Mouse (Mus musculus) Muller cell, postnatal 12 days (primary cell): ENCODE measurements around the gene Krt81.

Experiments used
- DNase-seq: peaks from one replicate; pipeline ENCODE4 v3.0.0-alpha.2; 2015; ENCODE audit errors: inconsistent ontology term

Krt81 gene

GRCm38 (mm10) chr15:101463651-101464050 is at the start of gene Krt81:
TSS of gene Krt81 (minus strand) at chr15:101463751.
- no peak for DNase-seq

GRCm38 (mm10) chr15:101508247-101508646 is 44.7 kb upstream of the Krt81 start:
- no peak for DNase-seq

DNA sequence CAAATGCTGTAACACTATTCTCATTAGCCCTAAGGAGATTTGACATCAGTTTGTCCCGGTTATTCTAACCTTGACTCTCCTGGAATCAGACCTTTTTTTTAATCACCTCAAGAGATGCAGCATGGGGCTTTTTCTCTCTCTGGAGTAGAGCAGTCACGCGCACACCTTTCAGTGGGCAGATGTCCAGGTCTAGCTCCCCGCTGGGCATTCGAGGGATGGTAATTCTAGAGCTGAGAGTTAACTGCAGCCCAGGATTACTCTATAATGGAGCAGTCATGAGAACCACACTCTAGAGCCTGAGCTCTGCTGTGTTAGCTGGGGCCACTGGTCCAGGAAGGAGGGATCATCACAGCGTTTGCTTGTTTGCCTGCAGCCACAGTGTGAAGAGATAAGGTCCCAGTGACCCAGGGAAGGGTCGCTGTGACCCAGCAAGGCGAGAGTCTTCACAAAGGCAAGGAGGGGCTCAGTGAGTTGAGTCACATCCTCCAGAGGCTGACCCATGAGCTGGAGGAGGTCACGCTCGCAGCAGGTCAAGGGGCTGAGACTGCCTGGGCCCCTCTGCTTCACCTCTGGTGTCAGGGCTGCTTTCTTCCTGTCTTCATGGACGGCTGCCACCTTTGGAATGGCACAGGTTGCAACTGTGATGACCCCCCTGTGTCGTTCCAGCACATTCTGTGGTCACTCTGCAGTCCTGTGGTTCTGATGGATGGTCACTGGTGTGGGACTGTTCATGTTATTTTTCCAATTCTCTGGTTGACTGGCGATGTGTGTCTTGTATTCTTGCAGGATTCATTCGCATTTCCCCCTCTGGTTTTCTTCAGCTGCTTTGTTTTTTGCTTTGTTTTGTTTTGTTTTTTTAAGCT is 43.6 kb upstream of the Krt81 start:
- DNase-seq: no peak

GRCm38 (mm10) chr15:101497181-101497580 is 33.6 kb upstream of the Krt81 start:
- peak; percentile 54 for DNase-seq

GRCm38 (mm10) chr15:101495266-101495665 is 31.7 kb upstream of the Krt81 start:
- DNase-seq: no peak

DNA sequence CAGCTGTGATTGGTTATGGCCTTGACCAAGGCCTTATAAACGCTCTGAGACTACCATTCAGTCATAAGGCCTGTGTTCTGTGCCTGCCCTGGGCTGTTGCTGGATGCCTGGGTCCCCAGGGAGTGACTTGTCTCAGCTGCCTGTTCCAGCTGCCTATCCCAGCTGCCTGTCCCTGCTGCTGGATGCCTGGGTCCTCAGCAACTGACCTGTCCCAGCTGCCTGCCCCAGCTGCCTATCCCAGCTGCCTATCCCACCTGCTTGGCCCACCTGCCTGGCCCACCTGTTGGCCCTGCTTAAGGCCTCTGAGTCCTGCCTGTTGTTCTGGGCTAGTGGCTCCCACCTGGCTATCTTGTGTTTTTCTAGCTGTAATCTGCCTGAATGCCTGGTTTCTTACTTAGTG is 30.7 kb upstream of the Krt81 start:
- no peak for DNase-seq

GRCm38 (mm10) chr15:101493713-101494112 is 30.2 kb upstream of the Krt81 start:
- no peak for DNase-seq

GRCm38 (mm10) chr15:101492718-101493117 is 29.2 kb upstream of the Krt81 start:
- DNase-seq: no peak

- peak; percentile 7 for DNase-seq
Observed at GRCm38 (mm10) chr15:101491431-101491830, 27.9 kb upstream of the Krt81 start, which contains the start of gene Krt83. TSS of gene Krt83 (minus strand) at chr15:101491512.

DNA sequence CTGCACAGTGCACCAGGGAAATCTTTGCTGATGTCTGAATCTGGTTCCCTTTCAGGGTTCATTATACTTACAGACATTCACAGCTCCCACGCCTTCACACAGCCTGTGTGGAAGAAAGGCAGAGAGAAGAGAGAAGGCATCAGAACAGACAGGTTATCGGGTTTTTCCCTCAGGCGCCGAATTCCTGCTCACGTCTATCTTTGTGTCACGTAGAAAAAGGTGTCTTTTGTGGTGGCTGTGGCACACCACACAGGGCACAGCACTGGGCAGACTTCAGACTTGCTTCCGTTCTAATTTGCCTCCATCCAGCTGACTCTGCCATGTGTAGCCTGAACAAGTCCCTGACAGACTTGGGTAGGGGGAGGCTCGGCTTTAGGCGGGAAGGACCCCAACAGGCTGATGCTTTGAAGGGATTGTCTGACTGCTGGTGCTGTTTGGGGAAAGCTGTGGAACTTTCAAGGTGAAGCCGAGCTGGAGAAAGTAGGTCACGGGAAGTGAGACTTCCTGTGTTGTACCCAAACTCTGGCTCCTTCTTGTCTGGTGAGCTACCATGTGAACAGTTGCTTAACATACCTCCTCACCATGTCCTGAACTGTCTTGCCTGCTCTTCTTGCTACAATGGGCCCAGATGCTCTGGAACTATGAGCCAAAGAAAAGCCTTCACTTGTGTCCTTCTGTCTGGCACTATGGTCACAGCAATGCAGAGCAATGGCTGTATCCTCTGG is 22.5 kb upstream of the Krt81 start:
- no peak for DNase-seq

- no peak for DNase-seq
Observed at GRCm38 (mm10) chr15:101484939-101485338, 21.4 kb upstream of the Krt81 start.

DNA sequence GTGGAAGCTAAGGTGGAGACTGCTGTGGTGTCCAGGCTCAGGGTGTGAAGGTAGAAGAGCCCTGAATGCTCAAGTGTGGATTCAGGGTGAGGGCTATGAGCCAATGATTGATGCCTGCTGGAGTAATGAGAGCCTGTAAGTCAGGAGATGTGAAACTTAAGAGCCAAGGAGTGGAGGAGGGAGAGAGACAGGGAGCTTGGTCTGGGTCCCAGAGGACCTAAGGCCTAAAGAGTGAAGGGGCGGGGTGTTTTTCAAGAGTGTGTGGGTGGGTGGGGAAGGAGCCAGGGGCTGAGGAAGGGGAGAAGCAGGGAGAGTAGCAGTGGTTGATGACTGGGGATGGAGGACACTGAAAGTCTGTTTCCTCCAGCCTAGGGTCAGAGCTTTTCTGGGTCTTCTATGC is 20.1 kb upstream of the Krt81 start:
- no peak for DNase-seq

- peak; percentile 7 for DNase-seq
Observed at GRCm38 (mm10) chr15:101482056-101482455, 18.5 kb upstream of the Krt81 start.

DNA sequence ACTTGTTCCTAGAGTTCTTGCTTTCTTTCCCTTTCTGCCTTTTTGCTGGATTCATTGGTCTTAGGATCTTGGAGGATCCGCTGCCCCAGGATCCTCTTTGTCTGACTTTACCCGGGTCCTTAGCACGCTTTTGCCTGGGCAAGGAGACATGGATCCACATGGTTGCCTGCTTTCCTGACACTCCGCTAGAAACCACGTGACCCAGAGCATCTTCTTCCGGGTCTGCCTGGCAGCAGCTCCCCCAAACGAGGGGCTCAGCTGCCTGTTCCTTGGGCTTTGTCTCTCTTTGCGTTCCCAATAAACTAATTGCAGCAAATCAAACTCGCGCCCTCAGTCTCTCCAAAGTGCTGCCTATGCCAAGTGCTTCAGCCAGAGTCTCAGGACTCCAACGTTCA is 16.1 kb upstream of the Krt81 start:
- no peak for DNase-seq

DNA sequence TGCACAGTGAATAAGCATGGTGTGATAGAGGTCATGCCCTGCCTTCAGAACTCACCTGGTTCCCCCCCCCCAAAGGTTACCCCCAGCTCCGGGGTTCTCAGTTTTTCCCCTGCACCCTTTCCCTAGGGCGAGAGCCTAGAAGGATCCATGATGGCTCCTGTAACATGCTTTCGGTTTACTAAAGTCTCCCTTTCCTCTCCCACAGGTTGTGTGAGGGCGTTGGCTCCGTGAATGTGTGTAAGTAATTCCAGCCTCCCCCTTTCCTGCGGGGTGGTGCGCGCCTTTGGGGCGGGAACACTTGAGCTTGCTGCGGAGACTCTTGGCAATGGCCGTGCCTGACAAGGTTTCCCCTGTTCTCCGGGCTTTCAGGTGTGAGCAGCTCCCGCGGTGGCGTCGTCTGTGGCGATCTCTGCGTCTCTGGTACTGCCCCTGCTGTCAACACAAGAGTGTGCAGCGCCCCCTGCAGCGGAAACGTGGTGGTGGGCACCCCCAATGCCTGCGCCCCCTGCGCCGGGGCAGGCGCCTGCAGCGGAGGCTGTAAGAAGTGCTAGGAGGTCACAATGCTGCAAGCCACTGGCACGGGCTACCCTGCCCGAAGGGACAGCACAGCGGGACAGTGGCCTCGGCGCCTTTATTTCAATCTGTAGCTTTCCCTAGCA is 15.6 kb upstream of the Krt81 start:
- DNase-seq: peak; percentile 48

DNA sequence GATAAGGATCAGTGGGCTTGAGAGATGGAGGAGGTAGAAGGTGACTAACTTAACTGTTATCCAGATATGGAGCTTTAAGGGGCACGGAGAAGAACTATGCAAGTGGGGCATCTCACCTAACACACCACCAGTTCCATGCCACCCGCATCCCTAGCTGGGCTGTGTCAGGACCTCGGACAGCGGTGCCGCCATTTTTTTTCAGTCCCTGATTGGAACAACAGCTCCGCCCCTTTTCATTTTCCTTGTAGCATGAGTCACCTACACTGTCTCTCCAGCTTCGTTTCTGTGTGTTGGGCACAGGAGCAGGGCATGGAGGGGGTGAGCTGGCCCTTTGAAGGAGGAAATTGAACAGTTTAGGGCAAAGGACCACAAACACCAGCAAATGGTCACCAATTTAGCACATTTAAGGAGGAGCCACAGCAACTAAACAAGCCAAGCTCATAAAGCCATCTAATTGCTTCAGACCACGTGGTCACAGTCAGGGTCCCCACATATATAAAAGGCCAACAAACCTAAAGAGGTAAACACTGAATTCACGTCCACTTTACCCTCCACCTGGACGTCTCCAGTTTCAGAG is 9.5 kb upstream of the Krt81 start, which contains the start of gene Krt86:
Gene Krt86, plus strand, starts transcription at position 527 of the 577 bp plus-strand sequence.
- DNase-seq: peak; percentile 83

DNA sequence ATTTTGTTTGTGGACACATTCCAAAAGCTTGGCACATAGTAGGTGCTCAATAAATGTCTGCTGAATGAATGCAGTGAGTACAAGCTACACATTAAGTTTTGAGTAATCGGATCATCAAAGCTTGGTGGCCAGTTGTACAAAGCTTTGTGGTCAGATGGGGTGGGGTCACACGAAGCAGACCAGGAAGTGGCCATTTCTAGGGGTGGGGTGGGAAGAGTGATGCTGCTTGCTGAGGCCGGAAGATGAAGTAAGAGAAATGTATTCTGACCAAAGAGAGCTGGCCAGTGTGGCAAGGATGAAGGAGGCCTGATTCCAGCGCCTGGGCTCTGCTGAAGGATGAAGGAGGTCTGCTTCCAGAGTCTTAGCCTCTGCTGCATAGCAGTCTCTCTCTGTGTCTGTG is 5.5 kb upstream of the Krt81 start:
- DNase-seq: no peak

- no peak for DNase-seq
Observed at GRCm38 (mm10) chr15:101459283-101459682, 4.3 kb downstream of the Krt81 start.

- DNase-seq: peak; percentile 76
Observed at GRCm38 (mm10) chr15:101458361-101458930, 5.1 kb downstream of the Krt81 start.

DNA sequence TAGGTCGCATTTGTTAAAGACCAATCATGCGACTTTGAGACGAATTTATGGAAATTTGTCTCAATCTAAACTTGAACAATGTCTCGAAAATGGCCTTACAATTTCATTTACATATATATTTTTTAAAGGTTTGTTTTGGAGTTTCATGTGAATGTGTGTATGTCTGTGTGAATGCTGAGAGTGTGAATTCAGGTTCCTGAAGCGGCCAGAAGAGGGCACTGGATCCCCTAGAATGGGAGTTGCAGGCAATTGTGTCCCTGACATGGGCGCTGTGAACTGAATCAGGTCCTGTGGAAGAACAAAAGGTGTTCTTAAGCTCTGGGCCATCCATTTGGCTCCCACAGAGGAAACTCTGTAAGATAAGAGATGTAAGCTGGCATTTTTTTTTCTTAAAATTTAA is 7.7 kb downstream of the Krt81 start:
- DNase-seq: no peak

DNA sequence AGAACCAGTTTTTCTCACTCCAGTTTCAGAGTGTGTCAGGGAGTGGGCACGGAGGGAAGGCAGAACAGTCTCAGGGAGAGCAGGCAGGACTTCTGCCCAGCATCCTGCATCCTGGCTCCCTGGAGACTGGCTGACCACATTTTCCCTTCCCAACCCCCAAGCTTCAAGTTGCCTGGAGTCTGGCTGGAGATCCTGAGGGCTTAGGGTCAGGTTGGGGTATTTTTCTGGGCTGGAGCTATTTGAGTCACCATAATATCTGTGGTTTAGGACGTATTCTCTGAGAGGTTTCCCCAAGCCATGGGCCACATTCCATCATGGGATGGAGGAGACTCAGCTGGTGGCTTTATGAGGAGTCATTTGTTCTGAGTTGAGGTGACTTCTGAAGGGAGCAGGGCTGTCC is 8.3 kb downstream of the Krt81 start:
- DNase-seq: peak; percentile 78

GRCm38 (mm10) chr15:101454774-101455173 is 8.8 kb downstream of the Krt81 start:
- DNase-seq: no peak
